Mouse (Mus musculus) lung, embryonic 15.5 days (tissue): Measurements from ENCODE around the gene 0610037L13Rik. TPM values are rescaled to one million over a fixed set of nuclear protein-coding genes. Genes with fewer than 3 reads are reported as not detected.

Experiments used
- ATAC-seq: fragments of 200-750 bp; cut with Nextera tagmentation; 2 replicates; pipeline ENCODE4 v1.8.0; 2017; ENCODE audit warnings: moderate number of reproducible peaks, borderline replicate concordance; ENCODE audit not compliant: low FRiP score, low TSS enrichment; ENCODE audit errors: extremely low read depth
- H3K27ac ChIP-seq: fragments of 300-500 bp; sonication (generic); 2 replicates; pipeline ENCODE4 v1.5.1; 2015; ENCODE audit warnings: moderate library complexity, mild to moderate bottlenecking, inconsistent platforms
- H3K27me3 ChIP-seq: fragments of 300-500 bp; sonication (generic); 2 replicates; pipeline ENCODE4 v1.6.1; 2015; ENCODE audit warnings: inconsistent platforms
- H3K36me3 ChIP-seq: fragments of 300-500 bp; sonication (generic); 2 replicates; pipeline ENCODE4 v1.6.1; 2015; ENCODE audit warnings: inconsistent platforms
- H3K4me1 ChIP-seq: fragments of 300-500 bp; sonication (generic); 2 replicates; pipeline ENCODE4 v1.6.1; 2015; ENCODE audit warnings: inconsistent platforms
- H3K4me2 ChIP-seq: fragments of 300-500 bp; sonication (generic); 2 replicates; pipeline ENCODE4 v1.6.1; 2015; ENCODE audit warnings: inconsistent platforms, mild to moderate bottlenecking, moderate library complexity
- H3K4me3 ChIP-seq: fragments of 300-500 bp; sonication (generic); 2 replicates; pipeline ENCODE4 v1.5.1; 2015; ENCODE audit warnings: mild to moderate bottlenecking, inconsistent platforms
- H3K9ac ChIP-seq: fragments of 300-500 bp; sonication (generic); 2 replicates; pipeline ENCODE4 v1.6.1; 2015; ENCODE audit warnings: inconsistent platforms
- H3K9me3 ChIP-seq: fragments of 300-500 bp; sonication (generic); 2 replicates; pipeline ENCODE4 v1.6.1; 2016; ENCODE audit warnings: inconsistent platforms
- WGBS: fragments of 180-500 bp; shearing (Covaris S2); methylation state at CpG from one replicate; pipeline ENCODE4 v1.1.7; 2015; 5-methylcytosine and 5-hydroxymethylcytosine counted together
- polyA plus RNA-seq: library from polyadenylated mRNA; unstranded; fragments of >200 nt; fragmentation: Nextera tagmentation; extraction: Ambion mirVana; gene quantifications from 2 replicates; pipeline ENCODE4 v1.2.1, GENCODE M21; 2015

0610037L13Rik gene
- 121 and 128 TPM in 2 replicates for polyA plus RNA-seq

DNA sequence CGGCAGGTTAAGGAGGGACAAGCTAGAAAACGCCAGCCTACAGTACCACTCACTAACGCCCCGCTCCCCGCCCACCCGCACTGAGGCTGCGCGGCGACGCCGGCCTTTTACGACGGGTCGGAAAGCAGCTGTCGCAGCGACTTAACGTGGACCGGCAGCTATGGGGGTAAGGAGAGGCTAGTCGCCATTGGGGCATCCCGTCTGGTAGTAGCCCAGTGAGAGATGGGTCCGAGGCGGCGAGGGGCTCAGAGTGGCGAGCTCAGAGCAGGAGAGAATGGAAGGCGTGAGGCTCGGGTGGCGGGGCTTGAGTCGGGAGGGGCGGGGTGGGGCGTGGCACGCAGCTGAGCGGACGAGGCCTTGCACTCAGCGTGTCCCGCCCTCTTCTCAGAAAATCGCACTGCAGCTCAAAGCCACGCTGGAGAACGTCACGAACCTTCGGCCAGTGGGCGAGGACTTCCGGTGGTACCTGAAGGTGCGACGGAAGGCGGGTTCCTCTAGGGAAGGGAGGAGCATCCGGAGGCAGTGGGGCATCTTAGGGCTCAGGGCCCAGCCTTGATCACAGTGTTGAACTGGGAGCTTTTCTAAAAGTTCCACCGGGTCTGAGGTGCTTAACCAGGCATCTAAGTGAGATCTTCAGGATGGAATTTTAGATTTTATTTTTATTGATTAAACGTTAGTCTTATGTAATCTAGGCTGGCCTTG is at the start of gene 0610037L13Rik:
Gene 0610037L13Rik (plus strand): TSS at position 83 of the 702 bp plus-strand sequence.
- Histone ChIP-seq H3K4me1 (peaks cover 12% of the 10 kb centered on the region), H3K36me3 (peaks cover 45% of the 10 kb centered on the region), H3K4me3 (peak within 1 kb of the TSS; percentile 64), H3K9ac (peak within 1 kb of the TSS; percentile 70), H3K27me3 (no peaks in the 10 kb centered on the region), H3K9me3 (no peaks in the 10 kb centered on the region), H3K27ac (peak within 1 kb of the TSS; percentile 96), H3K4me2 (peak within 1 kb of the TSS; percentile 90)
- peak; percentile 96 for ATAC-seq
- under 1% methylated on average over 48 of the region's 48 CpGs for WGBS

DNA sequence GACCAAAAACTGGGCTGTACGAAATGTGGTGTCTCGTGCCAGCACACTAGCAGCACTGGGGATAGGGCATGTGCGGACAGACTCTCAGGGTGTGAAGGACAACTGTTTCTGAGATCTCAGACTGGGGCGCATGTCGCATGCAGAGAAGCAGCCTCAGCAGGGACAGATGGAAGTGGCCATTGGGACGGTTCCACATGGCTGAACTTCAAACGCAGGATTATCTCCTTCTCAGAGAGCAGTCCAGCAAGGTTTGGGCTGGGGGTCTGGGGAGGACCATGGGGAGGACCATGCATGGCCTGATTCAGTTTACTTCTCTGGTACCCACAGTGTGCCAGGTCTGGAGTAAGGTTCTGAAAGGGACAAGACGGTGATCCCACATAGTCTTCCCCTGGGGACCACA is 45.9 kb upstream of the 0610037L13Rik start:
- Histone ChIP-seq H3K36me3 (no peaks in the 10 kb centered on the region), H3K9me3 (no peaks in the 10 kb centered on the region), H3K4me1 (peaks cover 4% of the 10 kb centered on the region; the same call in 1 of the 2 replicates), H3K27me3 (peaks cover 26% of the 10 kb centered on the region), H3K4me2 (no peak overlapping the region), H3K27ac (no peak overlapping the region), H3K9ac (no peak overlapping the region), H3K4me3 (no peak overlapping the region)
- 81% methylated on average over 8 of the region's 8 CpGs for WGBS
- no peak for ATAC-seq

DNA sequence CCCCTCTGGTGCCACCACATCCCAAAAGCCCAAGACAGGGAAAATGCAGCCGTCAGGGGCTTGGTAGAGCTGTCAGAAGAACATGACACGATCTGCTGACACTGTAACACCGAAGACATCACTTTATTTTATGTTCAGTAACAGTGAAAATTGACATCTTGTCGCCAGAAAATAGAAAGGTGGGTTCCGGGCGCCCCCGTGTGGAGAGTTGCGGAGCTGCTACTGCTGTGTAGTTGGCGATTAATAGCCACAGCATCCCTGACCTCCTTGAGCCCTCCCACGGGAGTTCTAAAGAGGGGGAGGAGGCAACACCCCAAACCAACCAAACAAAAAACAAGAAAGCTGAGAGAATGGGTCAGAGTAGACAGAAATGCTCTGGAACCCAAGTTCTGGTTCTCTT is 44.6 kb upstream of the 0610037L13Rik start:
- Histone ChIP-seq H3K9me3 (no peaks in the 10 kb centered on the region), H3K27me3 (peaks cover 26% of the 10 kb centered on the region), H3K4me2 (no peak overlapping the region), H3K36me3 (no peaks in the 10 kb centered on the region), H3K4me1 (peaks cover 4% of the 10 kb centered on the region; the same call in 1 of the 2 replicates), H3K27ac (no peak overlapping the region), H3K4me3 (no peak overlapping the region), H3K9ac (no peak overlapping the region)
- no peak for ATAC-seq
- 3% methylated on average over 10 of the region's 10 CpGs for WGBS

DNA sequence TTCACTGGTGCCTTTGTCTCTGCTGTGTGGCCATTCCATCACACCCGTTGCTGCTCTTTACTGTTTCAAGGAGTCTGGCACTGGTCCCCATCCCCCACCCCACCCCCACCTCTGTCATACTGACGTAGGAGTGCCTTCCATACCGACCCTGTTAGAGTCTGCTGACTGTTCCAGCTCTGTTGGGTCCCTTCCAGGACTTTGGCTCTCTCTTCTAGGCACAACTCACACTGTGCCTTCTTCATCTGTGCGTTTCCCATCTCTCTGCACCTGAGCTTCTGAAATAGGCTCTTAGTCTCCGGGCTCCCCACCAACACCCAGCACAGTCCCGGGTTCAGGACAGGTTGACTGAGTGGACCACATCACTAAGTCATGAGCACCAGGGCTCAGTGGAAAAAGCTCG is 42.8 kb upstream of the 0610037L13Rik start:
- H3K9me3 ChIP-seq: no peaks in the 10 kb centered on the region
- H3K4me3 ChIP-seq: no peak overlapping the region
- no peak for ATAC-seq
- H3K4me2 ChIP-seq: peak overlapping the region; percentile 54; the same call in 1 of the 2 replicates
- no peak overlapping the region for H3K27ac ChIP-seq
- no peaks in the 10 kb centered on the region for H3K36me3 ChIP-seq
- 55% methylated on average over 7 of the region's 7 CpGs for WGBS
- H3K9ac ChIP-seq: no peak overlapping the region
- peaks cover 4% of the 10 kb centered on the region; the same call in 1 of the 2 replicates for H3K4me1 ChIP-seq
- H3K27me3 ChIP-seq: peaks cover 26% of the 10 kb centered on the region

DNA sequence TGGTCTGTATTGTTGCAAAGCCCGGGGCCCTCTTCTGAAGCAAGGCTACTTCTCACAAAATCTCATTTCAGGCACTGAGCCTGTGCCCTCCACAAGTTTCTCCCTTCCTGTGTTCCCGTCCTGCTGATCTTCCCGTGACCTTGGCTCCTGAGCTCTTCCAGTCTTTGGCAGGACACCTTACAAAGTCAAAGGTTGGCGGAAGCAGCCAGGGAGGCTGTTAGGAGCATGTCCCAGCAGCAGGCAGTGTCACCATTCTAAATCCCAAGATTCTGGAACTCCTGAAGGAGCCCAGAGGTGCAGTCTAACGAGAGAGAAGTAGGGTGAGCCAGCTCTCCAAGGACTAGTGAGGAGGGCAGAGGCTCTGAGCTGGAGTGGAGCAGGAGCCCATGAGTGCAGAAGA is 41.1 kb upstream of the 0610037L13Rik start:
- Histone ChIP-seq H3K4me3 (no peak overlapping the region), H3K9me3 (no peaks in the 10 kb centered on the region), H3K4me2 (no peak overlapping the region), H3K36me3 (no peaks in the 10 kb centered on the region), H3K27me3 (peaks cover 26% of the 10 kb centered on the region), H3K9ac (no peak overlapping the region), H3K4me1 (peaks cover 4% of the 10 kb centered on the region; the same call in 1 of the 2 replicates), H3K27ac (no peak overlapping the region)
- ATAC-seq: no peak
- 70% methylated on average over 5 of the region's 5 CpGs for WGBS

DNA sequence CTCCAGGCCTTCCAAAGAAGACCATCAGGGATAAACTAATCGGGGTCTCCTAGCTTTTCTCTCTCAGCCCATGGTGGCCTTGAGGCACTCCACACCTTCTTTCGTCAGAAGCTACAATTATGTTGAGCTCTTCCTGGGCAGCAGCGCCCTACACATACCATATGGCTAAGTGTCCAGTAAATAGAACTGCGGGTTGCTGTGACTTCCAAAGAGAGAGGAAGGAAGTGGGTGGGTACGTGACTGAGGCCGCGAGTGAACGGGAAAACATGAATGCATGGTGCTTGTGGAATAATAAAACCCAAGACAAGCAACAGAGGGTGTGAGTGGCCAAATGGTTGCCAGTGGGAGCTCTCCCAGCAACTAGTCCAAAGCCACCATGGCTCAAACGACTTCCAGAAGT is 40.0 kb upstream of the 0610037L13Rik start:
- 61% methylated on average over 9 of the region's 9 CpGs for WGBS
- Histone ChIP-seq H3K27ac (no peak overlapping the region), H3K4me3 (no peak overlapping the region), H3K4me1 (peaks cover 4% of the 10 kb centered on the region; the same call in 1 of the 2 replicates), H3K9ac (no peak overlapping the region), H3K27me3 (peaks cover 26% of the 10 kb centered on the region), H3K4me2 (no peak overlapping the region), H3K9me3 (no peaks in the 10 kb centered on the region), H3K36me3 (no peaks in the 10 kb centered on the region)
- no peak for ATAC-seq

DNA sequence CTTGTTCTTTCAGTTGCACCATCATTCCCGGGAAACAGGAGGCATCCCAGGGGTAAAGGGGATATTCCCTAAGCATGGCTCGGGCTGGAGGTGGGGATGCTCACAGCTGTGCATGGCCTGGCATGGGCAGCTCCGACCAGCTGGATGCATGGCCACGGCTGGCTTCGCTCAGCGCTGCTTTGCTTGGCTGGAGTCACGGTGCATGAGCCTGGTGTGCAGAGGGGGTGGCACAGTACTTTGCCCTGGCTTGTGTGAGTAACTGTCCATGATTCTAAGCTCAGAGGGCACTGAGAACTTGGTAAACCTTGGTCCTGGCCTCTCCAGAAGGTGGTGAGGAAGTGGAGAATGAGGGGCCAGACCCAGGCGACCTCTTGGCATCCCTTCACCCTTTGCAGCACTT is 39.5 kb upstream of the 0610037L13Rik start:
- no peak overlapping the region for H3K27ac ChIP-seq
- WGBS: 81% methylated on average over 8 of the region's 8 CpGs
- no peak overlapping the region for H3K9ac ChIP-seq
- H3K27me3 ChIP-seq: peaks cover 25% of the 10 kb centered on the region
- H3K4me1 ChIP-seq: peaks cover 4% of the 10 kb centered on the region; the same call in 1 of the 2 replicates
- H3K9me3 ChIP-seq: no peaks in the 10 kb centered on the region
- no peak for ATAC-seq
- H3K4me2 ChIP-seq: no peak overlapping the region
- no peak overlapping the region for H3K4me3 ChIP-seq
- H3K36me3 ChIP-seq: no peaks in the 10 kb centered on the region

DNA sequence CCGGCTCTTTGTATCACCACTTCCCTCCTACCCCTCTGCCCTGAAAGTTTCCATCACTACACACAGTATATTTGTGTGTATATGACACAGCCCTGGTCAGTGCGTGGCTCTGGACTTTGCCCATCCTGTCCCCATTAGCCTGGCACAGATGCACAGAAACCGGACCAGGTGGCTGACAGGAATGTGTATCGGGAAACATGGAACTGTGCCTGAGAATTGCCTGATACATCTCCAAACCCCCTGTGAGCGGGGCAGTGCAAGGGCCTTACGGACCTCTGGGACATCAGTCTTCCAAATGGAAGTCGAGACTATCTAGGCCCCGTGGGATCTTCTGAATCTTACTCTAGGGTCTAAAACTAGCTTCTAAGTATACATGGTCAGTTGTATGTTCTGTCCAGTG is 36.3 kb upstream of the 0610037L13Rik start:
- no peak overlapping the region for H3K4me2 ChIP-seq
- H3K9me3 ChIP-seq: no peaks in the 10 kb centered on the region
- no peaks in the 10 kb centered on the region for H3K27me3 ChIP-seq
- 89% methylated on average over 8 of the region's 8 CpGs for WGBS
- H3K4me3 ChIP-seq: no peak overlapping the region
- no peak overlapping the region for H3K9ac ChIP-seq
- no peak for ATAC-seq
- H3K27ac ChIP-seq: no peak overlapping the region
- H3K4me1 ChIP-seq: no peaks in the 10 kb centered on the region
- H3K36me3 ChIP-seq: no peaks in the 10 kb centered on the region

DNA sequence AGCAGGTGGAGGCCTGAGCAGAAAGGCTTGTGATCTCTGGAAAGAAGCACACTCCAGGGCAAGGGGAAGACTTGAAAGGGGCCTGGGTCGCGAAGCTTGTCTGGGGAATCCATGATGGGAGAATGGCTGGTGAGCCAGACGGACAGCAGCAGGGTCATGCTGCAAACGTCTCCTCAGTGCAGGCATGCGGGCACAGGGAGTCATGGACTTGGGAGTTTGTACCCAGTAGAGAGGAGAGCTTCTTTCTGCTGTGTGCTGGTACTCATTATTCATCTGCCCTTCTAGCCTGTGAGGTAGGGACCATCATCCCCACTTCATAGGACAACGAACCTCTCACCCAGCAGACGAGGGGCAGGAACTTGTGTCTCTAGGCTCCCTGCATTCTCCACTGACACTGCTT is 35.8 kb upstream of the 0610037L13Rik start:
- WGBS: 81% methylated on average over 7 of the region's 7 CpGs
- H3K9me3 ChIP-seq: no peaks in the 10 kb centered on the region
- H3K27me3 ChIP-seq: no peaks in the 10 kb centered on the region
- H3K9ac ChIP-seq: no peak overlapping the region
- no peaks in the 10 kb centered on the region for H3K4me1 ChIP-seq
- no peak for ATAC-seq
- H3K27ac ChIP-seq: no peak overlapping the region
- no peak overlapping the region for H3K4me2 ChIP-seq
- H3K36me3 ChIP-seq: no peaks in the 10 kb centered on the region
- no peak overlapping the region for H3K4me3 ChIP-seq

DNA sequence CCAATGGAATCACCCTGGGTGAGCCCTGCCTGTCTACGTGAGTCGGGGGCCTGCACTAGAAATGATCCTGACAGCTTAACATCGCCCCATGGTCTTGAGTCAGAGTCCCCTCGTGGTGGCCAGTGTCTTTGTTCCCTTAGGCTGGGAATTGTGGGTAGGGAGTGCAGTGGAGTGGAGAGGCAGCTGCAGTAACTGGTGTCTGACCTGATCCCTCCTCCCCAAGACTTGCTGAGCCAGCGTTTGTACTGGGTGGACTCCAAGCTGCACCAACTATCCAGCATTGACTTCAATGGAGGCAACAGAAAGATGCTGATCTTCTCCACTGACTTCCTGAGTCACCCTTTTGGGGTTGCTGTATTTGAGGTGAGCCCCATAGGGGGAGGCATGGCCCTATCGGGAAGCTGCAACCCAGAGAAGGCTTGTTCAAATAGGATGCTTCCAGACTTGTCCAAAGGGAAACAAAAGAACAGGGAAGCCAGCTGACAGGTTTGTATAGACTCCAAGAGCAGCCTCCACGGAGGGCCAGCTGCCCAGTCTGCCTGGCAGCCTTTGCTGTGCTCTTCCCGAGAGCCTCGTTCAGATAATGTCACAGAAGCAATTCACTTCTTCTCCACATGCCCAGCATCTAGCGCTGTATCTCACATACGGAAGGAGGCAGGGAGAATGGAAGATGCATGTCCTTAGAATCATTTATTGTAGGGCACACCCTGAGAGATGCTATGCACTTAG is 32.5 kb upstream of the 0610037L13Rik start:
- Histone ChIP-seq H3K36me3 (no peaks in the 10 kb centered on the region), H3K4me3 (no peak overlapping the region), H3K9me3 (no peaks in the 10 kb centered on the region), H3K4me1 (no peaks in the 10 kb centered on the region), H3K27me3 (no peaks in the 10 kb centered on the region), H3K9ac (no peak overlapping the region), H3K27ac (no peak overlapping the region), H3K4me2 (no peak overlapping the region)
- 67% methylated on average over 11 of the region's 11 CpGs for WGBS
- ATAC-seq: no peak

DNA sequence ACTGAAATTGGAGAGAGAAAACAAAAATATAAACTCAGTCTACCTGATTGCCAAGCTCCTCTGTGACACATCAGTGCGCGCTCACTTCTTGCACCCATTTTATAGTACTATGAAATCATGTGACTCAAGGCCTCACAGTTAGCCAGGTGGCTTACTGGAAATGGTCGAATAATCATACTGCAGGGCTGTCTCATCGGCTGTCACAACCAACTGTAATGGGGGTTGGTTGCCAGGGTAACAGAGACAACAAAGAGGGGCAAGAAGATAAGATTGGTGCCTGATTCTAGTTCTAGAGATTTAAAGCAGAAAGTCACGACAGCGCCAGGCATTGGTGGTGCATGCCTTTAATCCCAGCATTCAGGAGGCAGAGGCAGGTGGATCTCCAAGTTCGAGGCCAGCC is 30.6 kb upstream of the 0610037L13Rik start:
- Histone ChIP-seq H3K27me3 (no peaks in the 10 kb centered on the region), H3K4me2 (no peak overlapping the region), H3K27ac (no peak overlapping the region), H3K36me3 (no peaks in the 10 kb centered on the region), H3K9ac (no peak overlapping the region), H3K9me3 (no peaks in the 10 kb centered on the region), H3K4me3 (no peak overlapping the region), H3K4me1 (no peaks in the 10 kb centered on the region)
- WGBS: 80% methylated on average over 7 of the region's 7 CpGs
- ATAC-seq: no peak

DNA sequence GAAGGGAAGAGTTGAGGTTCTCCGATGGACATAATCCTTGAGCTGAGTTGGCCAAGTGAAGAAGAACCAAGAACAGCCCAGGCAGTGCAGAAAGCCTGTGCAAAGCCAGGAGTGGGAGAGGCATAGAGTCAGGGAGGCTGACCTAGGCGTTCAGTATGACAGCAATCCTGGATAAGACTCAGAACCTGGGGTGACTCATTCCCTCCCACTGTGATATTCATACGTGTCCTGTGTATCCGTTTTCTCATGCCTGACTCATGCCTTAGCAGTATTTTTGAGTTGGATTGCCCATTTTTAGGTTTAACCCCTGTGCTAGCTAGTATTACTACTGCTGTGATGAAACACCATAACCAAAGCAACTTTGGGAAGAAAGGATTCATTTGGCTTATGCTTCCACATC is 24.7 kb upstream of the 0610037L13Rik start:
- no peak overlapping the region for H3K4me3 ChIP-seq
- H3K27me3 ChIP-seq: no peaks in the 10 kb centered on the region
- H3K9me3 ChIP-seq: no peaks in the 10 kb centered on the region
- no peaks in the 10 kb centered on the region for H3K4me1 ChIP-seq
- no peaks in the 10 kb centered on the region for H3K36me3 ChIP-seq
- no peak overlapping the region for H3K9ac ChIP-seq
- no peak overlapping the region for H3K27ac ChIP-seq
- WGBS: 90% methylated on average over 4 of the region's 4 CpGs
- H3K4me2 ChIP-seq: no peak overlapping the region
- ATAC-seq: no peak
